Mouse (Mus musculus): ENCODE results near the gene Agxt2. TPM values are rescaled to one million over a fixed set of nuclear protein-coding genes. Genes with fewer than 3 reads are reported as not detected.

The Agxt2 gene
- polyA plus RNA-seq (2014; fragmentation: Illumina TruSeq; extraction: RNeasy Lipid Tissue Mini Kit (QIAGEN cat#74804); ENCODE audit: low read depth, low replicate concordance): 261 TPM

DNA sequence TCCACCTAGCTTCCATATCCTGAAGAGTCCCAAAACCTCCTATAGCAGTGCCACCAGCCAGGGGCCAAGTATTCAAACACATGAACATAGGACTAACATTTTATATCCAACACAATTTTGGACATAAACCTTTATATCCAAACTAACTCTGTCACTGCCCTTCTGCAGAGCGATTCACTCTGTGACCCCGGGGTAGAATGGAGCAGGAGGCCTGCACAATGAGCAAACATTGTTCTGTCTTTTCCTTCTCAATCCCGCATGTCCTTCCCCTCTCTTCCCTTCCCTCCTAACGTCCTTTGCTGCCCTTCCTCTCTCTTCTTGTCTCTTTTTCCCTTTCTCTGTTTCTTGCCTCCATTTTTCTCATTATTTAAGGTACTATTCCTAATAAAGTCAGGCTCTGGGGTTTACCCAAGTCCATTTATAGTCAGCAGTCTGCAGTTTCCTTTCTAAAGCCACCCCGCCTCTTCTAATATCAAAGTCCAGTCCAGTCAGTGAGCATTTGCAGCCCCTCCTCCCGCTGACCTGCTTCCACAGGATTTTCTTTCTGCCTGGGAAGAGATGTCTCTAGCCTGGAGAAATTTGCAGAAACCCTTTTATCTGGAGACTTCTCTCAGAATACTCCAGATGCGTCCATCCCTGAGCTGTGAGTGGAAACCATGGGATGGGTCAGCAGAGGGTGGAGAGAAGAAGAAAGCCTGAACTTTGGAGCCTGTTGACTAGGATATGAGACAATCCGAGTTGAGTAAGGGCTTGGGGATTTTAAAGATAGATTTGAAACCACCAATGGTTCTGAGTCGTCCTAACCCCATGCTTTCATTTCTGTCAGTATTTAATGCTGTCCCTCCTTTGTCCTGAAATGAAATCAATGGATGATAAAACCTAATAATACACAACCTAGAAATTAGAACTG is at the start of gene Agxt2:
Agxt2 (plus strand) TSS at position 494 of the 910 bp plus-strand sequence.

DNA sequence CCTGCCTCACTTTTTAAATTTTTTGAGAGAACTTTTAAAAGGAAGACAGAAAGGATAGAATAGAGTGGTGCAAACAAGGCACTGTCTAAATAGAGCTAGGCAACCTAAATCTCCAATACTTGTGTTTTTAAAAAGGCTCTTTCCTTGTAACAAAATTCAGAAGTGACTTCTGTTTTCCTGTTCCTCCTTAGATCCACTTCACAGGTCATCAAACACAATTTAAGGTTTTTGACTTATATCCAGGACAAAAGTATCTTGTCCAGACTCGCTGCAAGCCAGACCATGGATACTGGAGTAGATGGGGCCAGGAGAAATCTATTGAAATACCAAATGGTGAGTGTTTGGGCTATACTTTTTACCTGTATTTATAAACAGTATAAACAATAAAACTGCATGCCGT is 33.3 kb upstream of the Agxt2 start, which contains the start of gene Gm21973:
Gm21973 (plus strand) TSS at position 301 of the 400 bp plus-strand sequence.

Other genes with a start within 250 kb of the Agxt2 start
- gene Prlr, start 181.3 kb upstream of the Agxt2 start, polyA plus RNA-seq (2014; fragmentation: Illumina TruSeq; extraction: RNeasy Lipid Tissue Mini Kit (QIAGEN cat#74804); ENCODE audit: low read depth, low replicate concordance): 556 TPM
- not detected for gene Gm21973, start 33.2 kb upstream of the Agxt2 start, polyA plus RNA-seq (2014; fragmentation: Illumina TruSeq; extraction: RNeasy Lipid Tissue Mini Kit (QIAGEN cat#74804); ENCODE audit: low read depth, low replicate concordance)
- gene Dnajc21, start 112.0 kb downstream of the Agxt2 start, polyA plus RNA-seq (2014; fragmentation: Illumina TruSeq; extraction: RNeasy Lipid Tissue Mini Kit (QIAGEN cat#74804); ENCODE audit: low read depth, low replicate concordance): 53.0 TPM
- gene Brix1, start 127.4 kb downstream of the Agxt2 start, polyA plus RNA-seq (2014; fragmentation: Illumina TruSeq; extraction: RNeasy Lipid Tissue Mini Kit (QIAGEN cat#74804); ENCODE audit: low read depth, low replicate concordance): 76.3 TPM
- gene Rad1, start 127.5 kb downstream of the Agxt2 start, polyA plus RNA-seq (2014; fragmentation: Illumina TruSeq; extraction: RNeasy Lipid Tissue Mini Kit (QIAGEN cat#74804); ENCODE audit: low read depth, low replicate concordance): 6.8 TPM
- not detected for gene Ttc23l, start 200.1 kb downstream of the Agxt2 start, polyA plus RNA-seq (2014; fragmentation: Illumina TruSeq; extraction: RNeasy Lipid Tissue Mini Kit (QIAGEN cat#74804); ENCODE audit: low read depth, low replicate concordance)

All from liver, adult 10 weeks (tissue).